Mouse (Mus musculus) gastrocnemius, adult 2 months (tissue): ENCODE measurements around the gene Tbrg4. TPM values are rescaled to one million over a fixed set of nuclear protein-coding genes. Genes with fewer than 3 reads are reported as not detected.
A peak's percentile ranks its signal among the peaks of the same experiment; 100 is the strongest.

Experiments
- DNase-seq: peaks from one replicate; pipeline ENCODE4 v3.0.0; 2022
- H3K27ac ChIP-seq: fragments of 200-600 bp; 2 replicates; pipeline ENCODE4 v1.8.1; 2022; ENCODE audit warnings: mild to moderate bottlenecking
- H3K4me3 ChIP-seq: fragments of 200-600 bp; 2 replicates; pipeline ENCODE4 v1.8.1; 2022; ENCODE audit warnings: mild to moderate bottlenecking, moderate library complexity
- CTCF ChIP-seq: fragments of 200-600 bp; IDR thresholded peaks from 2 replicates; pipeline ENCODE4 v1.8.1; 2022; ENCODE audit warnings: antibody characterized with exemption, mild to moderate bottlenecking, moderate library complexity
- intact Hi-C: fragments of 180-260 bp; cut with DNase I; formaldehyde crosslinking; loops from one replicate; pipeline ENCODE4 v1.15.1; 2025
- total RNA-seq, 2 experiments: library from RNA; stranded (reverse); gene quantifications; 2 replicates each; pipeline ENCODE4 v1.2.3; 2021

The Tbrg4 gene
- total RNA-seq, 2 experiments from 2014 or later, result 57.3 to 79.3 TPM

- TF ChIP-seq CTCF, result no peak
- Histone ChIP-seq H3K4me3 (peak overlapping the region; percentile 11; the same call in 1 of the 2 replicates), H3K27ac (peak overlapping the region; percentile 46; the same call in 1 of the 2 replicates)
- intact Hi-C loops, result no loop called here
- DNase-seq, result no peak
Observed at GRCm38 (mm10) chr11:6598191-6598889, 27.5 kb downstream of the Tbrg4 start.

GRCm38 (mm10) chr11:6597523-6597922, 28.3 kb downstream of the Tbrg4 start:
- intact Hi-C loops, result no loop called here
- no peak for TF ChIP-seq CTCF
- DNase-seq, result no peak
- no peak overlapping the region for H3K4me3 ChIP-seq
- no peak overlapping the region for H3K27ac ChIP-seq

- Histone ChIP-seq H3K27ac (no peak overlapping the region), H3K4me3 (no peak overlapping the region)
- intact Hi-C loops, result no loop called here
Observed at GRCm38 (mm10) chr11:6596616-6597015, 29.3 kb downstream of the Tbrg4 start.

GRCm38 (mm10) chr11:6596205-6596604, 29.7 kb downstream of the Tbrg4 start:
- intact Hi-C loops, result no loop called here
- DNase-seq, result no peak
- no peak overlapping the region for H3K4me3 ChIP-seq
- no peak for TF ChIP-seq CTCF
- no peak overlapping the region for H3K27ac ChIP-seq

More at GRCm38 (mm10) chr11:6596616-6597015, 29.3 kb downstream of the Tbrg4 start:
- no peak for DNase-seq
- TF ChIP-seq CTCF, result no peak

GRCm38 (mm10) chr11:6595339-6595738, 30.5 kb downstream of the Tbrg4 start:
- TF ChIP-seq CTCF, result no peak
- DNase-seq, result no peak
- intact Hi-C loops, result no loop called here
- no peak overlapping the region for H3K27ac ChIP-seq
- no peak overlapping the region for H3K4me3 ChIP-seq

GRCm38 (mm10) chr11:6594845-6595244, 31.0 kb downstream of the Tbrg4 start:
- no peak for DNase-seq
- no peak for TF ChIP-seq CTCF
- no peak overlapping the region for H3K4me3 ChIP-seq
- intact Hi-C loops, result no loop called here
- H3K27ac ChIP-seq, result no peak overlapping the region

GRCm38 (mm10) chr11:6593406-6593805, 32.5 kb downstream of the Tbrg4 start:
- intact Hi-C loops, result no loop called here
- TF ChIP-seq CTCF, result no peak
- DNase-seq, result no peak
- no peak overlapping the region for H3K4me3 ChIP-seq
- H3K27ac ChIP-seq, result no peak overlapping the region

- peak; percentile 13 for DNase-seq
- intact Hi-C loops, result no loop called here
- Histone ChIP-seq H3K4me3 (no peak overlapping the region), H3K27ac (no peak overlapping the region)
- no peak for TF ChIP-seq CTCF
Observed at GRCm38 (mm10) chr11:6590933-6591675, 34.8 kb downstream of the Tbrg4 start.

- no peak for TF ChIP-seq CTCF
- DNase-seq, result no peak
- Histone ChIP-seq H3K4me3 (no peak overlapping the region), H3K27ac (no peak overlapping the region)
- intact Hi-C loops, result no loop called here
Observed at GRCm38 (mm10) chr11:6589838-6590237, 36.0 kb downstream of the Tbrg4 start.

- no peak for TF ChIP-seq CTCF
Observed at GRCm38 (mm10) chr11:6588295-6588694, 37.6 kb downstream of the Tbrg4 start.

GRCm38 (mm10) chr11:6587249-6587940, 38.5 kb downstream of the Tbrg4 start:
- Histone ChIP-seq H3K27ac (no peak overlapping the region), H3K4me3 (no peak overlapping the region)
- no peak for DNase-seq
- no peak for TF ChIP-seq CTCF
- intact Hi-C loops, result no loop called here

More at GRCm38 (mm10) chr11:6588295-6588694, 37.6 kb downstream of the Tbrg4 start:
- no peak overlapping the region for H3K27ac ChIP-seq
- no peak for DNase-seq
- intact Hi-C loops, result no loop called here
- no peak overlapping the region for H3K4me3 ChIP-seq

- intact Hi-C loops, result no loop called here
- DNase-seq, result no peak
- TF ChIP-seq CTCF, result peak; percentile 29; the same call in 1 of the 2 replicates
- 0 out of 2 replicates have a peak overlapping the region, but pooled peaks have one; percentile 12 for H3K27ac ChIP-seq
- no peak overlapping the region for H3K4me3 ChIP-seq
Observed at GRCm38 (mm10) chr11:6586660-6587059, 39.2 kb downstream of the Tbrg4 start.

GRCm38 (mm10) chr11:6585748-6586147, 40.1 kb downstream of the Tbrg4 start:
- Histone ChIP-seq H3K4me3 (no peak overlapping the region), H3K27ac (no peak overlapping the region)
- intact Hi-C loops, result no loop called here
- no peak for TF ChIP-seq CTCF
- no peak for DNase-seq
